In the genomic region with DNA sequence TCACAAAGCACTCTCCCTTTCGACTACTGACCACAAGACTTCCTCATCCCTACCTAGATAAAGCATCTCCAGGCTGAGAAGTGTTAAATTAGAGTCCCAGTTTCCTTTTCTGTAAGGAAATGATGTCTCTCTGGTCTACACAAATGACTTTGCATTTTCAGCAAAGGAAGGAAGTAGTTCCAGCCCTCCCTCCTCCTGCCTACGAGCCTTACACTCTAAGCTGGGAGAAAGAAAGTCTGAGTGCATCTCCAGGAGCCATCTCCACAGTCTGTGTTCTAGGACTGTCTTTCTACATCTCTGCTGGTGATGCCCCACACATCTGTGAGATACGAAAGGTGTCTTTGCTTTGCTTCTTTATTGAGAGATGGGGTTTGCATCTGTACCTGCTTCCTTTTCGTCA, we compare ENCODE assay signal across 17 mouse cellular contexts.
"Had no signal": no experiment of that assay in that cellular context is flagged by ENCODE, and none has a peak within 500 bp of the region (broad histone marks: within the 10 kb centered on the region; RNA-seq: fewer than 3 reads in every experiment).

No protein-coding gene starts in this region.

- H3K4me2 ChIP-seq: lung, embryonic 14.5 days; midbrain, embryonic 12.5 days; neural tube, embryonic 13.5 days; neural tube, embryonic 15.5 days; stomach, embryonic 15.5 days had no signal

- H3K9ac ChIP-seq: lung, embryonic 14.5 days; midbrain, embryonic 12.5 days; neural tube, embryonic 13.5 days; neural tube, embryonic 15.5 days; stomach, embryonic 15.5 days had no signal

- H3K4me3 ChIP-seq: midbrain, embryonic 10.5 days; midbrain, embryonic 12.5 days; myocyte; neural tube, embryonic 13.5 days; neural tube, embryonic 15.5 days; stomach, embryonic 15.5 days had no signal

- ATAC-seq: midbrain, embryonic 16.5 days had no signal

- H3K36me3 ChIP-seq: midbrain, embryonic 10.5 days; midbrain, embryonic 12.5 days; neural tube, embryonic 13.5 days; neural tube, embryonic 15.5 days; stomach, embryonic 15.5 days had no signal

- H3K4me1 ChIP-seq: midbrain, embryonic 10.5 days; midbrain, embryonic 12.5 days; neural tube, embryonic 13.5 days; neural tube, embryonic 15.5 days; stomach, embryonic 15.5 days had no signal

- H3K27me3 ChIP-seq: midbrain, embryonic 12.5 days; neural tube, embryonic 13.5 days; neural tube, embryonic 15.5 days; stomach, embryonic 15.5 days had no signal

- H3K9me3 ChIP-seq: midbrain, embryonic 10.5 days; midbrain, embryonic 12.5 days; neural tube, embryonic 13.5 days; neural tube, embryonic 15.5 days; stomach, embryonic 15.5 days had no signal

- DNase-seq: lung, adult 18-20 months; lung, embryonic 14.5 days; lung, postnatal 10 days; lung, postnatal 4 days; midbrain, embryonic 14.5 days; right cerebral cortex, postnatal 14 days; thymus, adult 2 months; thymus, postnatal 25 days; thymus, postnatal 4 days had no signal

- H3K27ac ChIP-seq: midbrain, embryonic 10.5 days; midbrain, embryonic 12.5 days; neural tube, embryonic 13.5 days; neural tube, embryonic 15.5 days; stomach, embryonic 15.5 days; stomach, postnatal 0 days had no signal
